Mouse (Mus musculus): ENCODE results near the gene Neil3. TPM values are rescaled to one million over a fixed set of nuclear protein-coding genes. Genes with fewer than 3 reads are reported as not detected.
A peak's percentile ranks its signal among the peaks of the same experiment; 100 is the strongest.

The Neil3 gene
- polyA plus RNA-seq, 2 experiments, result 24.7 to 26.7 TPM

DNA sequence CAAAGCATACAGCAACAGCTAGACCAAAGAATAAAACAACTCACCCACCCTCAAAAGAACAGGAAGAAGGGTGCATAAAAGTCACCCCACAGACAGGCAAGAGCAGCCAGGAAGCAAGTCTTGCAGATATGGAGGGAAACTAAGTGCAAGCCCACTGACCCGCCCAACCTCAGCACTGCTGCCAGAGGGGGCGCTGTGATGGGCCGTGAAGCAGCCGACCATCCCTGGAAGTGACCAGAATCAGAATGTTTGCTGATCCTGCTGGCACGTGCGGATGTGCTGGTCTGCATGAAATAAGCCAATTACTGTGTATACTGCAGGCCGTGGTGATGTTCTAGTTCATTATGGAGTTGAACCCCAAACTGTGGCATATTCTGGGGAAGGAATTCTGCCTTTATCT is 26.6 kb downstream of the Neil3 start:
- ATAC-seq (ENCODE audit: insufficient read depth), result no peak
- H3K27ac ChIP-seq, result no peak overlapping the region
- peaks cover 5% of the 10 kb centered on the region for H3K36me3 ChIP-seq (replicated peaks; ENCODE audit: control insufficient read depth, insufficient read depth, low read depth)
- H3K9me3 ChIP-seq (ENCODE audit: control insufficient read depth, low read length), result no peaks in the 10 kb centered on the region
- DNase-seq (ENCODE audit: low read depth in 3 of 3, low spot score in 3 of 3), result no peak
- H3K4me3 ChIP-seq (ENCODE audit: insufficient read depth in 1 of 2, low read depth in 2 of 2, low read length in 2 of 2), result no peak overlapping the region
- 73% methylated on average over 7 of the region's 7 CpGs for WGBS (ENCODE audit: insufficient replicate concordance)
- no peaks in the 10 kb centered on the region for H3K4me1 ChIP-seq (replicated peaks; ENCODE audit: control insufficient read depth in 2 of 2, insufficient read depth in 2 of 2, low read length in 1 of 2)
- H3K4me2 ChIP-seq (ENCODE audit: low read depth), result no peak overlapping the region
- no peak overlapping the region for H3K9ac ChIP-seq (replicated peaks)
- TF ChIP-seq CTCF (IDR thresholded peaks at IDR 0.05; ENCODE audit: low read depth) (peak; percentile 55), EP300 (IDR thresholded peaks at IDR 0.05; ENCODE audit: low read depth) (no peak)
- H3K27me3 ChIP-seq (ENCODE audit: control insufficient read depth, insufficient read depth, low read length), result no peaks in the 10 kb centered on the region

DNA sequence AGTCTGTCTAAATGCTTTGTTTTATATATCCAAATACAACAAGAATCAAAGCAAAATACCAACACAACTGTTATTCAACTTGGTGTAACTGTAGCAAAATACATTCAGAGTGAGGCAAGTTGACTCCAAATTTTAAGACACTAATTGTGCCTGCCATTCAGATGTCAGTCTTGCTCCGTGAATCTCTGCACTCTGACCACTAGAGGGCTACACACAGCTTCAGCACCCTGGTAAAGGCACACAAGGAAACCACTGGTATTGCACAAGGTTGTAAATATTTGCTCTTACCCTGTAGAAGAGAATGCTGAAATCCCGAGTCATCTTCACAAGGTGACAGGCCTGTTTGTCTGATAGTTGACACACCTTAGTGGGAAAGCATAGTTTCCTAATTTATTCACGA is 31.8 kb downstream of the Neil3 start:
- Histone ChIP-seq H3K4me2 (ENCODE audit: low read depth) (no peak overlapping the region), H3K9me3 (ENCODE audit: control insufficient read depth, low read length) (no peaks in the 10 kb centered on the region), H3K9ac (replicated peaks) (no peak overlapping the region), H3K4me1 (replicated peaks; ENCODE audit: control insufficient read depth in 2 of 2, insufficient read depth in 2 of 2, low read length in 1 of 2) (no peaks in the 10 kb centered on the region), H3K27ac (no peak overlapping the region), H3K36me3 (replicated peaks; ENCODE audit: control insufficient read depth, insufficient read depth, low read depth) (peaks cover 25% of the 10 kb centered on the region), H3K27me3 (ENCODE audit: control insufficient read depth, insufficient read depth, low read length) (no peaks in the 10 kb centered on the region), H3K4me3 (ENCODE audit: insufficient read depth in 1 of 2, low read depth in 2 of 2, low read length in 2 of 2) (no peak overlapping the region)
- 24% methylated on average over 3 of the region's 3 CpGs for WGBS (ENCODE audit: insufficient replicate concordance)
- ATAC-seq (ENCODE audit: insufficient read depth) (peak; percentile 61), DNase-seq (ENCODE audit: low read depth in 3 of 3, low spot score in 3 of 3) (peak; percentile 23 to 34 (median 33))
- no peak for TF ChIP-seq EP300 (IDR thresholded peaks at IDR 0.05; ENCODE audit: low read depth)
- TF ChIP-seq CTCF (IDR thresholded peaks at IDR 0.05; ENCODE audit: low read depth), result peak; percentile 87

DNA sequence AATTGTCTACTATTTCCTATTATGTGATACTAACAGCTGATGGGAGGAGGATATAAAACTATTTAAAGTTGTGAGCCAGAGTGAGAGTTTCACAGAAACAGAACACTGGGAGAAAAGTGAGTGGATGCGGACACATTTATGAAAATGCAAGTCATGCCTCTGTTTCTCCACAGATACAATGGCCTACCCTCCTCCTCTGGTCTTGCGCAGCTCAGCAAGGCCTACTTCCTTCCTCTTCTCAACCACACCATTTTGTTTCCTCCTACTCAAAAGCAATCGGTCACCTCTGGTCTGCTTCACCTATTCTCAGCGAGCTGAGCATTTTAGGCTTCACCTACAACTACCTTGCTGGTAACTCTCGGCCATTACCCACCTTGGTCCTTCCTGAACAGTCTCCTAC is 34.0 kb downstream of the Neil3 start:
- no peaks in the 10 kb centered on the region for H3K9me3 ChIP-seq (ENCODE audit: control insufficient read depth, low read length)
- DNase-seq (ENCODE audit: low read depth in 3 of 3, low spot score in 3 of 3), result no peak
- no peaks in the 10 kb centered on the region for H3K4me1 ChIP-seq (replicated peaks; ENCODE audit: control insufficient read depth in 2 of 2, insufficient read depth in 2 of 2, low read length in 1 of 2)
- H3K4me2 ChIP-seq (ENCODE audit: low read depth), result no peak overlapping the region
- H3K36me3 ChIP-seq (replicated peaks; ENCODE audit: control insufficient read depth, insufficient read depth, low read depth), result peaks cover 23% of the 10 kb centered on the region
- H3K27me3 ChIP-seq (ENCODE audit: control insufficient read depth, insufficient read depth, low read length), result no peaks in the 10 kb centered on the region
- no peak overlapping the region for H3K27ac ChIP-seq
- WGBS (ENCODE audit: insufficient replicate concordance), result 55% methylated on average over 5 of the region's 5 CpGs
- H3K9ac ChIP-seq (replicated peaks), result no peak overlapping the region
- TF ChIP-seq CTCF (IDR thresholded peaks at IDR 0.05; ENCODE audit: low read depth), result no peak
- no peak for TF ChIP-seq EP300 (IDR thresholded peaks at IDR 0.05; ENCODE audit: low read depth)
- no peak overlapping the region for H3K4me3 ChIP-seq (ENCODE audit: insufficient read depth in 1 of 2, low read depth in 2 of 2, low read length in 2 of 2)
- ATAC-seq (ENCODE audit: insufficient read depth), result no peak

DNA sequence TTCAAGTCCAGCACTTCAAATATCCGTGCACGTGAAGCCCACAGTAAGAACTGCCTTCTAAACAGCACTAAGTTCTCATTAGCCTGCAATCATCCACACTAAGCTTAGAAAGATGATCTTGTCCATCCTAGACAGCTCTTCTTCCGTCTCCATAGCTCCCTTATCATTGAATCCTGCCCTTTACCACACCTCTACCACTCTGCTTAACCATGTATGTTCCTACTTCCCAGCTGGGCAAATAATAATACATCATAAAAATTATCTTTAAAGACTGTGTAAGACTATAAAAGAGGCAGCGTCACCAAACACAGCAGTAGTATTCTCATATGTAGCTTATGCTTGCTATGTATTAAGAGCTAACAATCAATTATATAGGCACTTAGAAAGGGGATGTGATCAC is 35.2 kb downstream of the Neil3 start:
- H3K9me3 ChIP-seq (ENCODE audit: control insufficient read depth, low read length), result no peaks in the 10 kb centered on the region
- 76% methylated on average over 4 of the region's 4 CpGs for WGBS (ENCODE audit: insufficient replicate concordance)
- ATAC-seq (ENCODE audit: insufficient read depth), result no peak

DNA sequence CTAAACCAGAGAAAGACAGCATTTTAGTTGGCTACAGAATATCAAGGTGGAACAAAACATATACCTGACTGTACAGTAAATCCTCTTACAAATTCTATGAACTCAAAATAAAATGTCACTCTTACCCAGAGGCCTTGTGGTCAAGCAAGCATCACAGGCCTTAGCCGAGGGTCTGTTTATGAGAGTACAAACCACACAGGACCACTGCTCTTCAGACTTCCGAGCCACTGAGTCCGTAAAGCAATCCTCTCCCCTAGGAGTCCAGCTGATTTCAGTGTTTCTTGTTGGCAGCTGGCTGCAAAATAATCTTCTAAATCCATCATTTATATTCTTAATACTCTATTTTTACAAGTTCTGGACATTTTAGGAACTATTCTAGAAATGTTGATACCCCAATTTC is 38.0 kb downstream of the Neil3 start:
- no peak for TF ChIP-seq CTCF (IDR thresholded peaks at IDR 0.05; ENCODE audit: low read depth)
- TF ChIP-seq EP300 (IDR thresholded peaks at IDR 0.05; ENCODE audit: low read depth), result no peak
- 92% methylated on average over 3 of the region's 3 CpGs for WGBS (ENCODE audit: insufficient replicate concordance)
- H3K4me1 ChIP-seq (replicated peaks; ENCODE audit: control insufficient read depth in 2 of 2, insufficient read depth in 2 of 2, low read length in 1 of 2), result no peaks in the 10 kb centered on the region
- no peak overlapping the region for H3K9ac ChIP-seq (replicated peaks)
- no peak overlapping the region for H3K4me3 ChIP-seq (ENCODE audit: insufficient read depth in 1 of 2, low read depth in 2 of 2, low read length in 2 of 2)
- no peak overlapping the region for H3K4me2 ChIP-seq (ENCODE audit: low read depth)
- no peak overlapping the region for H3K27ac ChIP-seq
- ATAC-seq (ENCODE audit: insufficient read depth), result no peak
- DNase-seq (ENCODE audit: low read depth in 3 of 3, low spot score in 3 of 3), result no peak
- H3K9me3 ChIP-seq (ENCODE audit: control insufficient read depth, low read length), result no peaks in the 10 kb centered on the region
- H3K36me3 ChIP-seq (replicated peaks; ENCODE audit: control insufficient read depth, insufficient read depth, low read depth), result peaks cover 33% of the 10 kb centered on the region
- H3K27me3 ChIP-seq (ENCODE audit: control insufficient read depth, insufficient read depth, low read length), result no peaks in the 10 kb centered on the region

More for the DNA sequence above, 35.2 kb downstream of the Neil3 start:
- no peak overlapping the region for H3K9ac ChIP-seq (replicated peaks)
- H3K36me3 ChIP-seq (replicated peaks; ENCODE audit: control insufficient read depth, insufficient read depth, low read depth), result peaks cover 31% of the 10 kb centered on the region
- TF ChIP-seq CTCF (IDR thresholded peaks at IDR 0.05; ENCODE audit: low read depth) (no peak), EP300 (IDR thresholded peaks at IDR 0.05; ENCODE audit: low read depth) (no peak)
- no peak overlapping the region for H3K4me3 ChIP-seq (ENCODE audit: insufficient read depth in 1 of 2, low read depth in 2 of 2, low read length in 2 of 2)
- H3K4me1 ChIP-seq (replicated peaks; ENCODE audit: control insufficient read depth in 2 of 2, insufficient read depth in 2 of 2, low read length in 1 of 2), result no peaks in the 10 kb centered on the region
- DNase-seq (ENCODE audit: low read depth in 3 of 3, low spot score in 3 of 3), result no peak
- no peaks in the 10 kb centered on the region for H3K27me3 ChIP-seq (ENCODE audit: control insufficient read depth, insufficient read depth, low read length)
- H3K27ac ChIP-seq, result no peak overlapping the region
- H3K4me2 ChIP-seq (ENCODE audit: low read depth), result no peak overlapping the region
